Mouse (Mus musculus) stomach, postnatal 0 days (tissue): ENCODE measurements around the gene Susd3.

ENCODE experiments used
- CTCF ChIP-seq: IDR thresholded peaks from 2 replicates; pipeline ENCODE4 v1.5.1; 2016; ENCODE audit warnings: antibody characterized with exemption, low read depth, mild to moderate bottlenecking, moderate library complexity
- EP300 ChIP-seq: optimal IDR thresholded peaks from 2 replicates; pipeline ENCODE3; 2016; ENCODE audit warnings: antibody characterized with exemption

DNA sequence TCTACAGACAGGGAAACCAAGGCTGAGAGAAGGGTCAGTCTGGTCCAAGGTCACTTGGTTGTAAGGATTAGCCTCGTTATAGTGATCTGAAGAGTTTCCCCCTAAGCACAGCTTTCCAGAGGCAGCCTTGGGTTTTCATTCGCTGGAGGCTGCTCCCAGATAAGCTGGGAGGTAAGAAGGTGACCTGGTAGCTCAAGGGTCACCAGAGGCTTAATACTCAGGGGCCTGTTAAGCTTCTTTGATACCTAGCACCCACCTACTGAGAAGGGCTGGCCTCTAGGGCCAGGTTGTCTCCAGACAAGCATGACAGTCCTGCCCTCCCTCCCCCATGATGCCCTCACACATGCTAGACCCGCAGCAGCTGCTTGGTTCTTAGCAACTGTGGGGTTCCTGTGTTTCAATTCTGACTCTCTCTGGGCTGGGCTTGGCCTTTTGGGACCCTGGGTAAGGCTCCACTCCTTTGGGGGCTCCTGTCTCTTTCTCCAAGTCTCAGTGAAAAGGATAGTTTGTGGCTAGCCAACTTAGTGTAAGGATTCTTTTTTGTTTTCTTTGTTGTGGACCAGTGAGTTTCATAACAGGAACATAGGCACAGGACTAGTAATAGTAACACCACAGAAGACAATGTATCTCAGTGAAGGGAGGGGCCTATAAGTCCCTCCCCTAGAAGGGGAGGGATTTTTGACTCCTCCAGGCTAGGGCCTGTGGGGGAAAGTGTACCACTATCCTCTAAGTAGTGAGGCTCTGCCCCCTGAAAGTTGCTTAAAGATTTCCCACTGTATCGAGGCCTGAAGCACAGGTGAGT is 2.4 kb upstream of the Susd3 start:
- TF ChIP-seq CTCF (no peak), EP300 (no peak)
